Mouse (Mus musculus): ENCODE measurements at regions not wholly inside any gene's neighbourhood (a gene's known extent, or its start where the extent isn't known, plus 50 kb on each side); places are given as distances from the start of the nearest gene placed in this dataset.

- Histone ChIP-seq H3K9me3 (no peaks in the 10 kb centered on the region), H3K27me3 (no peaks in the 10 kb centered on the region), H3K27ac (no peak overlapping the region), H3K4me3 (replicated peaks) (no peak overlapping the region), H3K9ac (replicated peaks) (no peak overlapping the region), H3K4me1 (replicated peaks) (peaks cover 19% of the 10 kb centered on the region; the same call in 1 of the 2 replicates), H3K4me2 (no peak overlapping the region), H3K36me3 (no peaks in the 10 kb centered on the region)
- ATAC-seq (ENCODE audit: insufficient number of reproducible peaks, insufficient read depth, low FRiP score, low TSS enrichment, low read depth), result no peak
Measured at GRCm38 (mm10) chr19:25922052-25922451, 249.8 kb downstream of the Dmrt2 start.

- H3K4me3 ChIP-seq (replicated peaks), result no peak overlapping the region
- no peak for ATAC-seq (ENCODE audit: insufficient number of reproducible peaks, insufficient read depth, low FRiP score, low TSS enrichment, low read depth)
- H3K36me3 ChIP-seq, result no peaks in the 10 kb centered on the region
- H3K4me1 ChIP-seq (replicated peaks), result peaks cover 27% of the 10 kb centered on the region; the same call in 1 of the 2 replicates
- H3K27ac ChIP-seq, result no peak overlapping the region
- H3K9me3 ChIP-seq, result no peaks in the 10 kb centered on the region
- no peaks in the 10 kb centered on the region for H3K27me3 ChIP-seq
- H3K4me2 ChIP-seq, result no peak overlapping the region
- H3K9ac ChIP-seq (replicated peaks), result no peak overlapping the region
- WGBS, result 80% methylated on average over 1 of the region's 1 CpGs
Measured at GRCm38 (mm10) chr19:25922806-25923205, 250.6 kb downstream of the Dmrt2 start.

- H3K27me3 ChIP-seq, result no peaks in the 10 kb centered on the region
- peaks cover 29% of the 10 kb centered on the region; the same call in 1 of the 2 replicates for H3K4me1 ChIP-seq (replicated peaks)
- no peak overlapping the region for H3K27ac ChIP-seq
- H3K4me2 ChIP-seq, result no peak overlapping the region
- 43% methylated on average over 10 of the region's 10 CpGs for whole genome bisulfite sequencing
- no peaks in the 10 kb centered on the region for H3K36me3 ChIP-seq
- no peak overlapping the region for H3K4me3 ChIP-seq (replicated peaks)
- 0 out of 2 replicates have a peak, but pooled peaks have one; percentile 42 for ATAC-seq (ENCODE audit: insufficient number of reproducible peaks, insufficient read depth, low FRiP score, low TSS enrichment, low read depth)
- H3K9ac ChIP-seq (replicated peaks), result no peak overlapping the region
- no peaks in the 10 kb centered on the region for H3K9me3 ChIP-seq
Measured at GRCm38 (mm10) chr19:25923727-25924384, 251.6 kb downstream of the Dmrt2 start.

GRCm38 (mm10) chr19:25924385-25924769 is 252.2 kb downstream of the Dmrt2 start:
- H3K27me3 ChIP-seq, result no peaks in the 10 kb centered on the region
- H3K4me2 ChIP-seq, result no peak overlapping the region
- no peak for ATAC-seq (ENCODE audit: insufficient number of reproducible peaks, insufficient read depth, low FRiP score, low TSS enrichment, low read depth)
- no peak overlapping the region for H3K9ac ChIP-seq (replicated peaks)
- WGBS, result 28% methylated on average over 5 of the region's 5 CpGs
- H3K9me3 ChIP-seq, result no peaks in the 10 kb centered on the region
- H3K4me1 ChIP-seq (replicated peaks), result peaks cover 29% of the 10 kb centered on the region; the same call in 1 of the 2 replicates
- no peak overlapping the region for H3K4me3 ChIP-seq (replicated peaks)
- H3K27ac ChIP-seq, result peak overlapping the region; percentile 62; the same call in 1 of the 2 replicates
- no peaks in the 10 kb centered on the region for H3K36me3 ChIP-seq

- Histone ChIP-seq H3K9ac (replicated peaks) (no peak overlapping the region), H3K9me3 (no peaks in the 10 kb centered on the region), H3K27ac (no peak overlapping the region), H3K27me3 (no peaks in the 10 kb centered on the region), H3K4me2 (no peak overlapping the region), H3K4me3 (replicated peaks) (no peak overlapping the region), H3K4me1 (replicated peaks) (peaks cover 29% of the 10 kb centered on the region; the same call in 1 of the 2 replicates), H3K36me3 (no peaks in the 10 kb centered on the region)
- WGBS, result 35% methylated on average over 9 of the region's 9 CpGs
- no peak for ATAC-seq (ENCODE audit: insufficient number of reproducible peaks, insufficient read depth, low FRiP score, low TSS enrichment, low read depth)
Measured at GRCm38 (mm10) chr19:25927220-25927619, 255.0 kb downstream of the Dmrt2 start.

- Histone ChIP-seq H3K36me3 (no peaks in the 10 kb centered on the region), H3K27ac (no peak overlapping the region), H3K4me1 (replicated peaks) (no peaks in the 10 kb centered on the region), H3K27me3 (no peaks in the 10 kb centered on the region), H3K4me2 (no peak overlapping the region), H3K4me3 (replicated peaks) (no peak overlapping the region), H3K9me3 (no peaks in the 10 kb centered on the region), H3K9ac (replicated peaks) (no peak overlapping the region)
- no peak for ATAC-seq (ENCODE audit: insufficient number of reproducible peaks, insufficient read depth, low FRiP score, low TSS enrichment, low read depth)
- WGBS, result 14% methylated on average over 9 of the region's 9 CpGs
Measured at GRCm38 (mm10) chr19:25937343-25937742, 265.1 kb downstream of the Dmrt2 start.

GRCm38 (mm10) chr19:25971210-25971609 is 299.0 kb downstream of the Dmrt2 start:
- Histone ChIP-seq H3K4me3 (replicated peaks) (no peak overlapping the region), H3K9ac (replicated peaks) (no peak overlapping the region), H3K27ac (no peak overlapping the region), H3K27me3 (no peaks in the 10 kb centered on the region), H3K4me1 (replicated peaks) (no peaks in the 10 kb centered on the region), H3K9me3 (no peaks in the 10 kb centered on the region), H3K36me3 (no peaks in the 10 kb centered on the region), H3K4me2 (no peak overlapping the region)
- no peak for ATAC-seq (ENCODE audit: insufficient number of reproducible peaks, insufficient read depth, low FRiP score, low TSS enrichment, low read depth)
- 66% methylated on average over 5 of the region's 5 CpGs for WGBS

- no peak for ATAC-seq (ENCODE audit: insufficient number of reproducible peaks, insufficient read depth, low FRiP score, low TSS enrichment, low read depth)
- Histone ChIP-seq H3K36me3 (no peaks in the 10 kb centered on the region), H3K9me3 (no peaks in the 10 kb centered on the region), H3K4me2 (no peak overlapping the region), H3K27me3 (no peaks in the 10 kb centered on the region), H3K9ac (replicated peaks) (no peak overlapping the region), H3K27ac (no peak overlapping the region), H3K4me1 (replicated peaks) (no peaks in the 10 kb centered on the region), H3K4me3 (replicated peaks) (no peak overlapping the region)
Measured at GRCm38 (mm10) chr19:25975202-25975601, 303.0 kb downstream of the Dmrt2 start.

- H3K27ac ChIP-seq, result no peak overlapping the region
- ATAC-seq (ENCODE audit: insufficient number of reproducible peaks, insufficient read depth, low FRiP score, low TSS enrichment, low read depth), result no peak
- no peaks in the 10 kb centered on the region for H3K36me3 ChIP-seq
- H3K4me3 ChIP-seq (replicated peaks), result no peak overlapping the region
- H3K9ac ChIP-seq (replicated peaks), result no peak overlapping the region
- H3K27me3 ChIP-seq, result no peaks in the 10 kb centered on the region
- no peaks in the 10 kb centered on the region for H3K4me1 ChIP-seq (replicated peaks)
- no peak overlapping the region for H3K4me2 ChIP-seq
- 82% methylated on average over 4 of the region's 4 CpGs for WGBS
- H3K9me3 ChIP-seq, result no peaks in the 10 kb centered on the region
Measured at GRCm38 (mm10) chr19:25980308-25980707, 308.1 kb downstream of the Dmrt2 start.

GRCm38 (mm10) chr19:26014620-26015180 is 342.5 kb downstream of the Dmrt2 start:
- Histone ChIP-seq H3K27ac (no peak overlapping the region), H3K4me3 (replicated peaks) (no peak overlapping the region), H3K27me3 (no peaks in the 10 kb centered on the region), H3K4me2 (no peak overlapping the region), H3K9ac (replicated peaks) (no peak overlapping the region), H3K9me3 (no peaks in the 10 kb centered on the region), H3K36me3 (no peaks in the 10 kb centered on the region), H3K4me1 (replicated peaks) (0 out of 2 replicates have a peak, but pooled peaks cover 6% of the 10 kb centered on the region)
- ATAC-seq (ENCODE audit: insufficient number of reproducible peaks, insufficient read depth, low FRiP score, low TSS enrichment, low read depth), result no peak
- 44% methylated on average over 8 of the region's 8 CpGs for WGBS

GRCm38 (mm10) chr19:26021141-26021540 is 348.9 kb downstream of the Dmrt2 start:
- no peak overlapping the region for H3K27ac ChIP-seq
- no peaks in the 10 kb centered on the region for H3K27me3 ChIP-seq
- ATAC-seq (ENCODE audit: insufficient number of reproducible peaks, insufficient read depth, low FRiP score, low TSS enrichment, low read depth), result no peak
- H3K4me3 ChIP-seq (replicated peaks), result no peak overlapping the region
- no peaks in the 10 kb centered on the region for H3K9me3 ChIP-seq
- H3K4me2 ChIP-seq, result no peak overlapping the region
- H3K4me1 ChIP-seq (replicated peaks), result no peaks in the 10 kb centered on the region
- no peak overlapping the region for H3K9ac ChIP-seq (replicated peaks)
- no peaks in the 10 kb centered on the region for H3K36me3 ChIP-seq
- 58% methylated on average over 7 of the region's 7 CpGs for WGBS

GRCm38 (mm10) chr19:26026103-26026502 is 353.9 kb downstream of the Dmrt2 start:
- Histone ChIP-seq H3K4me1 (replicated peaks) (no peaks in the 10 kb centered on the region), H3K4me2 (no peak overlapping the region), H3K4me3 (replicated peaks) (no peak overlapping the region), H3K9me3 (no peaks in the 10 kb centered on the region), H3K9ac (replicated peaks) (no peak overlapping the region), H3K36me3 (no peaks in the 10 kb centered on the region), H3K27ac (no peak overlapping the region), H3K27me3 (no peaks in the 10 kb centered on the region)
- WGBS, result 68% methylated on average over 3 of the region's 3 CpGs
- no peak for ATAC-seq (ENCODE audit: insufficient number of reproducible peaks, insufficient read depth, low FRiP score, low TSS enrichment, low read depth)

Measured in limb, embryonic 12.5 days (tissue).